Mouse (Mus musculus): ENCODE results near the gene Erbb2. TPM values are rescaled to one million over a fixed set of nuclear protein-coding genes. Genes with fewer than 3 reads are reported as not detected.

Gene Erbb2
- polyA plus RNA-seq, 1 experiment from 2014 or later: 6.6 TPM

- 2% methylated on average over 41 of the region's 64 CpGs for WGBS
- H3K36me3 ChIP-seq (ENCODE audit: control insufficient read depth, insufficient read depth, low read length): no peaks in the 10 kb centered on the region
- peak overlapping the region; percentile 56 for H3K4me3 ChIP-seq (ENCODE audit: low read length)
- peaks cover 9% of the 10 kb centered on the region; the same call in 1 of the 2 replicates for H3K27me3 ChIP-seq (replicated peaks; ENCODE audit: control insufficient read depth, insufficient read depth, low read length)
- peak overlapping the region; percentile 85 for H3K4me2 ChIP-seq (ENCODE audit: low read length)
- peak overlapping the region; percentile 81 for H3K27ac ChIP-seq (ENCODE audit: low read depth, low read length)
- peaks cover 4% of the 10 kb centered on the region; the same call in 1 of the 2 replicates for H3K4me1 ChIP-seq (ENCODE audit: control insufficient read depth, insufficient read depth, low read depth, low read length)
- ATAC-seq: peak; percentile 92
- peak overlapping the region; percentile 76 for H3K9ac ChIP-seq (ENCODE audit: low read depth, low read length)
- no peaks in the 10 kb centered on the region for H3K9me3 ChIP-seq (ENCODE audit: control insufficient read depth, low read length)
These were observed 45.3 kb downstream of the Erbb2 start for GRCm38 (mm10) chr11:98457367-98458120.

GRCm38 (mm10) chr11:98458121-98458990, 46.1 kb downstream of the Erbb2 start:
- Histone ChIP-seq H3K4me2 (ENCODE audit: low read length) (peak overlapping the region; percentile 85), H3K9me3 (ENCODE audit: control insufficient read depth, low read length) (no peaks in the 10 kb centered on the region), H3K27ac (ENCODE audit: low read depth, low read length) (peak overlapping the region; percentile 81; the same call in 1 of the 2 replicates), H3K27me3 (replicated peaks; ENCODE audit: control insufficient read depth, insufficient read depth, low read length) (peaks cover 9% of the 10 kb centered on the region; the same call in 1 of the 2 replicates), H3K4me1 (ENCODE audit: control insufficient read depth, insufficient read depth, low read depth, low read length) (peaks cover 4% of the 10 kb centered on the region; the same call in 1 of the 2 replicates), H3K9ac (ENCODE audit: low read depth, low read length) (peak overlapping the region; percentile 76), H3K36me3 (ENCODE audit: control insufficient read depth, insufficient read depth, low read length) (no peaks in the 10 kb centered on the region), H3K4me3 (ENCODE audit: low read length) (peak overlapping the region; percentile 56)
- peak; percentile 25 for ATAC-seq
- 5% methylated on average over 28 of the region's 30 CpGs for WGBS

- H3K4me1 ChIP-seq (ENCODE audit: control insufficient read depth, insufficient read depth, low read depth, low read length): peaks cover 4% of the 10 kb centered on the region; the same call in 1 of the 2 replicates
- no peak overlapping the region for H3K4me3 ChIP-seq (ENCODE audit: low read length)
- H3K27ac ChIP-seq (ENCODE audit: low read depth, low read length): no peak overlapping the region
- no peak overlapping the region for H3K9ac ChIP-seq (ENCODE audit: low read depth, low read length)
- H3K27me3 ChIP-seq (replicated peaks; ENCODE audit: control insufficient read depth, insufficient read depth, low read length): peaks cover 9% of the 10 kb centered on the region; the same call in 1 of the 2 replicates
- H3K4me2 ChIP-seq (ENCODE audit: low read length): no peak overlapping the region
- no peaks in the 10 kb centered on the region for H3K36me3 ChIP-seq (ENCODE audit: control insufficient read depth, insufficient read depth, low read length)
- no peak for ATAC-seq
- H3K9me3 ChIP-seq (ENCODE audit: control insufficient read depth, low read length): no peaks in the 10 kb centered on the region
- WGBS: 18% methylated on average over 11 of the region's 11 CpGs
These were observed 46.9 kb downstream of the Erbb2 start for GRCm38 (mm10) chr11:98459071-98459741.

- ATAC-seq: no peak
- no peaks in the 10 kb centered on the region for H3K9me3 ChIP-seq (ENCODE audit: control insufficient read depth, low read length)
- H3K9ac ChIP-seq (ENCODE audit: low read depth, low read length): no peak overlapping the region
- no peak overlapping the region for H3K4me2 ChIP-seq (ENCODE audit: low read length)
- no peaks in the 10 kb centered on the region for H3K36me3 ChIP-seq (ENCODE audit: control insufficient read depth, insufficient read depth, low read length)
- WGBS: 87% methylated on average over 9 of the region's 9 CpGs
- no peak overlapping the region for H3K27ac ChIP-seq (ENCODE audit: low read depth, low read length)
- H3K4me3 ChIP-seq (ENCODE audit: low read length): no peak overlapping the region
- peaks cover 9% of the 10 kb centered on the region; the same call in 1 of the 2 replicates for H3K27me3 ChIP-seq (replicated peaks; ENCODE audit: control insufficient read depth, insufficient read depth, low read length)
- peaks cover 4% of the 10 kb centered on the region; the same call in 1 of the 2 replicates for H3K4me1 ChIP-seq (ENCODE audit: control insufficient read depth, insufficient read depth, low read depth, low read length)
These were observed 47.6 kb downstream of the Erbb2 start for GRCm38 (mm10) chr11:98459860-98460259.

GRCm38 (mm10) chr11:98461109-98461720, 48.9 kb downstream of the Erbb2 start:
- H3K4me3 ChIP-seq (ENCODE audit: low read length): no peak overlapping the region
- ATAC-seq: no peak
- H3K9ac ChIP-seq (ENCODE audit: low read depth, low read length): no peak overlapping the region
- H3K27me3 ChIP-seq (replicated peaks; ENCODE audit: control insufficient read depth, insufficient read depth, low read length): peaks cover 9% of the 10 kb centered on the region; the same call in 1 of the 2 replicates
- H3K9me3 ChIP-seq (ENCODE audit: control insufficient read depth, low read length): no peaks in the 10 kb centered on the region
- WGBS: 46% methylated on average over 6 of the region's 6 CpGs
- H3K4me1 ChIP-seq (ENCODE audit: control insufficient read depth, insufficient read depth, low read depth, low read length): peaks cover 4% of the 10 kb centered on the region; the same call in 1 of the 2 replicates
- no peak overlapping the region for H3K27ac ChIP-seq (ENCODE audit: low read depth, low read length)
- no peaks in the 10 kb centered on the region for H3K36me3 ChIP-seq (ENCODE audit: control insufficient read depth, insufficient read depth, low read length)
- H3K4me2 ChIP-seq (ENCODE audit: low read length): no peak overlapping the region

- Histone ChIP-seq H3K4me3 (ENCODE audit: low read length) (no peak overlapping the region), H3K36me3 (ENCODE audit: control insufficient read depth, insufficient read depth, low read length) (no peaks in the 10 kb centered on the region), H3K4me2 (ENCODE audit: low read length) (no peak overlapping the region), H3K9ac (ENCODE audit: low read depth, low read length) (no peak overlapping the region), H3K4me1 (ENCODE audit: control insufficient read depth, insufficient read depth, low read depth, low read length) (peaks cover under 1% of the 10 kb centered on the region; the same call in 1 of the 2 replicates), H3K27me3 (replicated peaks; ENCODE audit: control insufficient read depth, insufficient read depth, low read length) (peaks cover 9% of the 10 kb centered on the region; the same call in 1 of the 2 replicates), H3K9me3 (ENCODE audit: control insufficient read depth, low read length) (no peaks in the 10 kb centered on the region), H3K27ac (ENCODE audit: low read depth, low read length) (no peak overlapping the region)
- no peak for ATAC-seq
- 89% methylated on average over 6 of the region's 6 CpGs for WGBS
These were observed 50.0 kb downstream of the Erbb2 start for GRCm38 (mm10) chr11:98462255-98462654.

GRCm38 (mm10) chr11:98463911-98464310, 51.6 kb downstream of the Erbb2 start:
- no peaks in the 10 kb centered on the region for H3K9me3 ChIP-seq (ENCODE audit: control insufficient read depth, low read length)
- H3K27ac ChIP-seq (ENCODE audit: low read depth, low read length): no peak overlapping the region
- H3K4me2 ChIP-seq (ENCODE audit: low read length): no peak overlapping the region
- no peak overlapping the region for H3K9ac ChIP-seq (ENCODE audit: low read depth, low read length)
- H3K4me3 ChIP-seq (ENCODE audit: low read length): no peak overlapping the region
- H3K36me3 ChIP-seq (ENCODE audit: control insufficient read depth, insufficient read depth, low read length): no peaks in the 10 kb centered on the region
- ATAC-seq: no peak
- peaks cover 6% of the 10 kb centered on the region; the same call in 1 of the 2 replicates for H3K27me3 ChIP-seq (replicated peaks; ENCODE audit: control insufficient read depth, insufficient read depth, low read length)
- WGBS: 93% methylated on average over 9 of the region's 9 CpGs
- no peaks in the 10 kb centered on the region for H3K4me1 ChIP-seq (ENCODE audit: control insufficient read depth, insufficient read depth, low read depth, low read length)

- H3K27me3 ChIP-seq (replicated peaks; ENCODE audit: control insufficient read depth, insufficient read depth, low read length): peaks cover under 1% of the 10 kb centered on the region; the same call in 1 of the 2 replicates
- 79% methylated on average over 6 of the region's 6 CpGs for WGBS
- no peak overlapping the region for H3K27ac ChIP-seq (ENCODE audit: low read depth, low read length)
- H3K9me3 ChIP-seq (ENCODE audit: control insufficient read depth, low read length): no peaks in the 10 kb centered on the region
- no peaks in the 10 kb centered on the region for H3K36me3 ChIP-seq (ENCODE audit: control insufficient read depth, insufficient read depth, low read length)
- no peak overlapping the region for H3K4me3 ChIP-seq (ENCODE audit: low read length)
- no peak overlapping the region for H3K4me2 ChIP-seq (ENCODE audit: low read length)
- H3K9ac ChIP-seq (ENCODE audit: low read depth, low read length): no peak overlapping the region
- H3K4me1 ChIP-seq (ENCODE audit: control insufficient read depth, insufficient read depth, low read depth, low read length): no peaks in the 10 kb centered on the region
- no peak for ATAC-seq
These were observed 52.2 kb downstream of the Erbb2 start for GRCm38 (mm10) chr11:98464516-98464915.

All from hindbrain, embryonic 16.5 days (tissue).